Mouse (Mus musculus): Measurements from ENCODE around the gene Krtap5-3. TPM values are rescaled to one million over a fixed set of nuclear protein-coding genes. Genes with fewer than 3 reads are reported as not detected.

Krtap5-3 gene
- polyA plus RNA-seq (2021; fragmentation: Nextera tagmentation), result not detected in 2 replicates
- long read RNA-seq, experiment 1, result 0 reads
- long read RNA-seq, experiment 2, result 0 reads

GRCm38 (mm10) chr7:142201064-142201463, at the start of gene Krtap5-3:
TSS of gene Krtap5-3 (plus strand) at chr7:142201364.

GRCm38 (mm10) chr7:142157013-142157412, 44.2 kb upstream of the Krtap5-3 start, which contains the start of gene Gm29735:
TSS of gene Gm29735 (minus strand) at chr7:142157113.

GRCm38 (mm10) chr7:142165639-142166038, 35.5 kb upstream of the Krtap5-3 start, which contains the start of gene Gm4553:
TSS of gene Gm4553 (minus strand) at chr7:142165739.

GRCm38 (mm10) chr7:142175905-142176304, 25.3 kb upstream of the Krtap5-3 start, which contains the start of gene Krtap5-2:
TSS of gene Krtap5-2 (minus strand) at chr7:142176005.

GRCm38 (mm10) chr7:142190289-142190688, 10.9 kb upstream of the Krtap5-3 start, which contains the start of gene Gm10153:
TSS of gene Gm10153 (minus strand) at chr7:142190389.

GRCm38 (mm10) chr7:142211559-142211958, 10.4 kb downstream of the Krtap5-3 start, which contains the start of gene Gm7579:
TSS of gene Gm7579 (plus strand) at chr7:142211859.

GRCm38 (mm10) chr7:142229871-142230270, 28.7 kb downstream of the Krtap5-3 start, which contains the start of gene Krtap5-5:
TSS of gene Krtap5-5 (minus strand) at chr7:142229971.

GRCm38 (mm10) chr7:142240978-142241377, 39.8 kb downstream of the Krtap5-3 start, which contains the start of gene Gm40460:
TSS of gene Gm40460 (minus strand) at chr7:142241078.

Other genes starting within 250 kb of the Krtap5-3 start
- gene Mob2, start 140.3 kb upstream of the Krtap5-3 start, polyA plus RNA-seq (2021; fragmentation: Nextera tagmentation), result 49.3 and 57.8 TPM in 2 replicates
- gene Dusp8, start 105.5 kb upstream of the Krtap5-3 start, polyA plus RNA-seq (2021; fragmentation: Nextera tagmentation), result 64.9 and 105 TPM in 2 replicates
- gene Gm45618, start 80.6 kb upstream of the Krtap5-3 start, polyA plus RNA-seq (2021; fragmentation: Nextera tagmentation), result not detected in 2 replicates
- not detected in 2 replicates for gene Gm39115, start 65.3 kb upstream of the Krtap5-3 start, polyA plus RNA-seq (2021; fragmentation: Nextera tagmentation)
- gene Gm45337, start 56.8 kb upstream of the Krtap5-3 start, polyA plus RNA-seq (2021; fragmentation: Nextera tagmentation), result not detected in 2 replicates
- gene Gm29735, start 44.3 kb upstream of the Krtap5-3 start, polyA plus RNA-seq (2021; fragmentation: Nextera tagmentation), result not detected in 2 replicates
- not detected in 2 replicates for gene Gm4553, start 35.6 kb upstream of the Krtap5-3 start, polyA plus RNA-seq (2021; fragmentation: Nextera tagmentation)
- not detected in 2 replicates for gene Krtap5-2, start 25.4 kb upstream of the Krtap5-3 start, polyA plus RNA-seq (2021; fragmentation: Nextera tagmentation)
- gene Gm10153, start 11.0 kb upstream of the Krtap5-3 start, polyA plus RNA-seq (2021; fragmentation: Nextera tagmentation), result not detected in 2 replicates
- not detected in 2 replicates for gene Gm7579, start 10.5 kb downstream of the Krtap5-3 start, polyA plus RNA-seq (2021; fragmentation: Nextera tagmentation)
- not detected in 2 replicates for gene Krtap5-5, start 28.6 kb downstream of the Krtap5-3 start, polyA plus RNA-seq (2021; fragmentation: Nextera tagmentation)
- not detected in 2 replicates for gene Gm40460, start 39.7 kb downstream of the Krtap5-3 start, polyA plus RNA-seq (2021; fragmentation: Nextera tagmentation)
- not detected in 2 replicates for gene Gm2431, start 57.0 kb downstream of the Krtap5-3 start, polyA plus RNA-seq (2021; fragmentation: Nextera tagmentation)
- not detected in 2 replicates for gene Gm4559, start 73.0 kb downstream of the Krtap5-3 start, polyA plus RNA-seq (2021; fragmentation: Nextera tagmentation)
- gene Krtap5-1, start 95.8 kb downstream of the Krtap5-3 start, polyA plus RNA-seq (2021; fragmentation: Nextera tagmentation), result not detected in 2 replicates
- gene Krtap5-4, start 102.2 kb downstream of the Krtap5-3 start, polyA plus RNA-seq (2021; fragmentation: Nextera tagmentation), result not detected in 2 replicates
- 30.4 and 46.7 TPM in 2 replicates for gene Ifitm10, start 172.4 kb downstream of the Krtap5-3 start, polyA plus RNA-seq (2021; fragmentation: Nextera tagmentation)
- gene Gm49369, start 181.3 kb downstream of the Krtap5-3 start, polyA plus RNA-seq (2021; fragmentation: Nextera tagmentation), result not detected in 2 replicates
- gene Ctsd, start 186.7 kb downstream of the Krtap5-3 start, polyA plus RNA-seq (2021; fragmentation: Nextera tagmentation), result 400 and 569 TPM in 2 replicates
- gene Syt8, start 233.5 kb downstream of the Krtap5-3 start, polyA plus RNA-seq (2021; fragmentation: Nextera tagmentation), result not detected in 2 replicates
- 0.99 and 1.4 TPM in 2 replicates for gene Tnni2, start 240.4 kb downstream of the Krtap5-3 start, polyA plus RNA-seq (2021; fragmentation: Nextera tagmentation)